ENCODE assay signal across 14 mouse cellular contexts in the genomic region with DNA sequence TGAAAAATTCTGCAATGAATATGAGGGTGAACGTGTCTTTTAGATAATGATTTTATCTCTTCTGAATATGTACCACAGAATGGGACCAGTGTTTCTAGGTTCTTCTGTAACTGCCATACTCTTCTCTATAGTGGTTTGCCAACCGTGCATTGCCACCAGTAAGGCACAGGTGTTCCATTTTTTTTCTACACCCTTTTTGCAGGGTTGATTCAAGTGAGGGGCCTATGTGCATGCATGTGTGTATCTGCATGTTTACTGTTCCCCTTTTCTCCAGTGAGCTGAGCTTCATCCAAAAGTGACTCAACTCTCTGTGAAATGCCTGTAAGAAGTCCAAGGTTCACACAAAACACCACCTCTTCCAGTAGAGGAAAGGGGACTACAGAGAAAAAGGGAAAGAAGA.
"Had no signal": no experiment of that assay in that cellular context is flagged by ENCODE, and none has a peak within 500 bp of the region (broad histone marks: within the 10 kb centered on the region; RNA-seq: fewer than 3 reads in every experiment).

No protein-coding gene starts in this region.

- H3K36me3 ChIP-seq: liver, embryonic 12.5 days; midbrain, embryonic 10.5 days; midbrain, embryonic 12.5 days; midbrain, embryonic 15.5 days; neural tube, embryonic 12.5 days; stomach, embryonic 15.5 days had no signal

- H3K4me1 ChIP-seq: liver, embryonic 12.5 days; midbrain, embryonic 10.5 days; midbrain, embryonic 12.5 days; midbrain, embryonic 15.5 days; neural tube, embryonic 12.5 days; stomach, embryonic 15.5 days had no signal

- H3K9me3 ChIP-seq: liver, embryonic 12.5 days; midbrain, embryonic 10.5 days; midbrain, embryonic 12.5 days; midbrain, embryonic 15.5 days; neural tube, embryonic 12.5 days; stomach, embryonic 15.5 days had no signal

- H3K27ac ChIP-seq: liver, embryonic 12.5 days; liver, embryonic 14.5 days; midbrain, embryonic 10.5 days; midbrain, embryonic 12.5 days; midbrain, embryonic 15.5 days; neural tube, embryonic 12.5 days; stomach, embryonic 15.5 days; stomach, postnatal 0 days had no signal

- ATAC-seq: liver, embryonic 12.5 days; midbrain, embryonic 15.5 days had no signal

- H3K27me3 ChIP-seq: liver, embryonic 12.5 days; midbrain, embryonic 12.5 days; midbrain, embryonic 15.5 days; neural tube, embryonic 12.5 days; stomach, embryonic 15.5 days had no signal

- H3K4me2 ChIP-seq: liver, embryonic 12.5 days; lung, embryonic 14.5 days; midbrain, embryonic 12.5 days; midbrain, embryonic 15.5 days; neural tube, embryonic 12.5 days; stomach, embryonic 15.5 days had no signal

- H3K4me3 ChIP-seq: liver, embryonic 12.5 days; midbrain, embryonic 10.5 days; midbrain, embryonic 12.5 days; midbrain, embryonic 15.5 days; neural tube, embryonic 12.5 days; stomach, embryonic 15.5 days had no signal

- H3K9ac ChIP-seq: liver, embryonic 12.5 days; liver, embryonic 14.5 days; lung, embryonic 14.5 days; midbrain, embryonic 12.5 days; midbrain, embryonic 15.5 days; neural tube, embryonic 12.5 days; stomach, embryonic 15.5 days had no signal

- DNase-seq: lung, adult 18-20 months; lung, embryonic 14.5 days; lung, postnatal 10 days; lung, postnatal 4 days; retina, postnatal 1 day; right cerebral cortex, adult 18-20 months had no signal
